Mouse (Mus musculus): ENCODE results near the gene Dyrk3.
"Not testable (repeated sequence)": the region's sequence is repeated elsewhere in the genome, so short reads cannot be mapped to it uniquely, and the experiment has no call there.

Gene Dyrk3

DNA sequence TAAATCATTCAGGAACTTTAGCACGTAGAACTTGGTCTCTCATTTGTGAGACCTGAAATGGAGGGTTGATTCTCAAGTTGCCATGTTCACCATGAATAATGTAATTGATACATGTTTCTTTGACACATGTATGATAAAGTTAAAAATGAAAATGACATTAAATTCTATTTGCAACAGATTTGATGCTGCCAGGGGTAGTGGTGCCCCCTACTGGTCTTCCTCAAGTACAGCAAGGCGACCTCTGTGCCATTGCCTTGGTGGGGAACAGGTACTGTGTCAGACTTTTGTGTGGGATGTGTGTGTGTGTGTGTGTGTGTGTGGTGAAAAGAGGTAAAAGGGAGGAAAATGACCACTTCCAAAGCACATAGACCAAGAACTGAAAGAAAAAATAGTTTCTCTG lies 17.3 kb upstream of the Dyrk3 start:
- DNase-seq (ENCODE audit: low read depth, low spot score): peak; percentile 22

DNA sequence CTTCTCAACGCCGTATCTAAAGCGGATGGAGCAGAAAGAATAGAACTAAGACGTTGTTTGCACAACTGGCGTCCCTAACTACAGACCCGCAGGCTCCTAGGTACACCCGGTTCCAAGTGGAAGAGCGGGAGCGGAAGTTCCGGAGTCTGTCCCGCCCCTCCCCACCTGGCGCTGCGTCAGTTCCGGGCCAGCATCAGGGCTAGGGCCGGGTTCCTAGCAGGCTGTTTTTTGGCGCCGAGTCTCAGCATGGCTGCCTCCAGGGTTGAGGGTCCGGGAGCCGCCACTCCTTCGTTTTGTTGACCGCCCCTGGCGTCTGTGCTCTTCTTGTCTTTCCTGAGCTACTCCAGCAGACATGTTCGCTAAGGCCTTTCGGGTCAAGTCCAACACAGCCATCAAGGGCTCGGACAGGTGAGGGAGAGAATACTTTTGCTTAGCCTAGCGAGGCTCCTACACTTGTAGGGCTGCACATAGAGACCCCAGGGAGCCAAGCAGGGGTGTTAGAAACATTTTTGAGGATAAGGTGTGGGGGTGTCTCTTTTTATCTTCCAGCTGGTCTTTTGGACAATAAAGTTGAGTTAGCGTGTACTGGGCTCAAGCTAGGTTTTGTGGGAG lies 15.0 kb upstream of the Dyrk3 start, which contains the start of gene Eif2d:
Gene Eif2d (plus strand): TSS at position 164 of the 612 bp plus-strand sequence.
- peak; percentile 69 for DNase-seq (ENCODE audit: low read depth, low spot score)

DNA sequence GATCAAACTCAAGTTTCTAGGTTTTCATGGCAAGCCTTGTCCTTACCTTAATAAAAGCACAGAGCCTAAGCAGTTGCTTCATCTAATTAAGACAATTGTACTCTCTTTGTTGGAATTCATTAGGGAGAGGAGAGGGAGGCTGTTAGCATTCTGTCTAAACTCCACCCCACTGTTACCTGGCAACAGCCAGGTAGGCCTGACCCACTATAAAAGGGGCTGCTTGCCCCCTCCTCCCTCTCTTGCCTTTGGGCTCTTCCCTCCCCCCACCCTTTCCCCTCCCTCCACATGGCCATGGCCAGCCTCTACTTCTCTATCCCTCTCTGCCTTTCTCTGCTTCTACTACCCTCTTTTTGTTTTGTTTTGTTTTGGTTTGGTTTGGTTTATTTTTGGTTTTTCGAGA lies 11.4 kb upstream of the Dyrk3 start:
- DNase-seq (ENCODE audit: low read depth, low spot score): no peak

DNA sequence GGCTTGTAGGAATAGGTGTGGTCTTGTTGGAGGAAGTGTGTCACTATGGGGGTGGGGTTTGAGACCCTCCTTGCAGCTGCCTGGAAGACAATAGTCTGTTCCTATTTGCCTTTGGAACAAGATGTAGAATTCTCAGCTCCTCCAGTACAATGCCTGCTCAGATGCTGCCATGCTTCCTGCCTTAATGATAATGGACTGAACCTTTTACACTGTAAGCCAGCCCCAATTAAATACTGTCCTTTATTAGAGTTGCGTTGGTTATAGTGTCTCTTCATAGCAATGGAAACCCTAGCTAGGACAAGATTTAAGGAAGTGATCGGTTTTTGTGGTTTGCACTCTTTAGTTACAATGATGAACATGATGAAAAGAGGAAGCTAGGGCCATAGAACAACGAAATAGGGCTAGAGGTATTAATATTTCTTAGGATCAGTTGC lies 8.1 kb upstream of the Dyrk3 start:
- DNase-seq (ENCODE audit: low read depth, low spot score): no peak

DNA sequence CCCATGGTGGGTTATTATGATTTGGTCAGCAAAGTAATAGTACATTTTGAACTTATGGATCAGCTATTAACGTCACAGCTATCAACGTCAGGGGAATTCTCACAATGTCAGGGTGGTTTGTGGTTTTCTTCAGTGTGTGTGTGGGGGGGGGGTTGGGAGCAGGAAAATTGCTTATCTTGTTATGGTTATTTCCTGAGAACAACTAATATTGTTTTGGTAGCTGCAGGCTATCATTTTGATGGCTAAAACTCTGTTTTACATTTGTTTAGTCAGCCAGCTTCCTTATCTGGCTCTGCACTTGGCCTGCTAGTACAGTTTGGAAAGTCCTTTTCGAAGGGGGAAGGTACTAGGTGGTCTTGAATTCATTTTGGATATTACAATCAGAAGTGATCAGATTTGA lies 7.1 kb upstream of the Dyrk3 start:
- DNase-seq (ENCODE audit: low read depth, low spot score): not testable (repeated sequence)

DNA sequence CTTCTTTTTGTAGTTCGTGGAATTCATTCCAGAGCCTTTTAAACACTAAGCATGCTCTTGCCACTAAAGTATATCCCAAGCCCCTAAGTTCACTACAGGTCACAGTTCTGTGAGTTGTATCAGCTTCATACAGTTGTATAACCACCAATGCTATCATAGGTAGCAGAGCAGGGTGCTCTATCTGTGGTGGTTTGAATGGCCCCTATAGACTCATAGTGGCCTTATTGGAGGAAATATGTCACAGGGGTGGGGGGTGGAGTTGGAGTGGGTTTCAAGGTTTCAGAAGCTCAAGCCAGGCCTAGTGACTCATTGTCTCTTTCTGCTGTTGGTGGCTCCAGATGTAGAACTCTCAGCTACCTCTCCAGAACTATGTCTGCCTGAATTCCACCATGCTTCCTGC lies 4.3 kb upstream of the Dyrk3 start:
- DNase-seq (ENCODE audit: low read depth, low spot score): no peak

DNA sequence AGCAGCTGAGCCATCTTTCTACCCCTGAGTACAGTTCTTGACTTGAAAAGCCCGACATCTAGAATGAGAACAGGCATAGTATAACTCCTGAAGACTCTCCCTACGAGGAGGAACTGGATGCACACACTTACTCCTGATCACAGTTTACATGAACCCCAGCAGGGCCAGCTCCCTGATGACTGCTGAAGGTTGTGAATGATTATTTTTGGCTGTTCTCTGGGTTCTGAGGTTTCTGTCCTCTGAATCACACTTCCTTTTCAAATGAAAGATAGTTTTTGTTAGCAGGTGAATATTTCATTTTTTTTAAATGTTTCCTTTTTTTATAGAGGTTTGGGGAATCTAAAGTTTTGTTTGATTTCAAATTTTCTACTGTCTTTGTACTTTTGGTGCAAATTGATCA lies 3.3 kb upstream of the Dyrk3 start:
- no peak for DNase-seq (ENCODE audit: low read depth, low spot score)

DNA sequence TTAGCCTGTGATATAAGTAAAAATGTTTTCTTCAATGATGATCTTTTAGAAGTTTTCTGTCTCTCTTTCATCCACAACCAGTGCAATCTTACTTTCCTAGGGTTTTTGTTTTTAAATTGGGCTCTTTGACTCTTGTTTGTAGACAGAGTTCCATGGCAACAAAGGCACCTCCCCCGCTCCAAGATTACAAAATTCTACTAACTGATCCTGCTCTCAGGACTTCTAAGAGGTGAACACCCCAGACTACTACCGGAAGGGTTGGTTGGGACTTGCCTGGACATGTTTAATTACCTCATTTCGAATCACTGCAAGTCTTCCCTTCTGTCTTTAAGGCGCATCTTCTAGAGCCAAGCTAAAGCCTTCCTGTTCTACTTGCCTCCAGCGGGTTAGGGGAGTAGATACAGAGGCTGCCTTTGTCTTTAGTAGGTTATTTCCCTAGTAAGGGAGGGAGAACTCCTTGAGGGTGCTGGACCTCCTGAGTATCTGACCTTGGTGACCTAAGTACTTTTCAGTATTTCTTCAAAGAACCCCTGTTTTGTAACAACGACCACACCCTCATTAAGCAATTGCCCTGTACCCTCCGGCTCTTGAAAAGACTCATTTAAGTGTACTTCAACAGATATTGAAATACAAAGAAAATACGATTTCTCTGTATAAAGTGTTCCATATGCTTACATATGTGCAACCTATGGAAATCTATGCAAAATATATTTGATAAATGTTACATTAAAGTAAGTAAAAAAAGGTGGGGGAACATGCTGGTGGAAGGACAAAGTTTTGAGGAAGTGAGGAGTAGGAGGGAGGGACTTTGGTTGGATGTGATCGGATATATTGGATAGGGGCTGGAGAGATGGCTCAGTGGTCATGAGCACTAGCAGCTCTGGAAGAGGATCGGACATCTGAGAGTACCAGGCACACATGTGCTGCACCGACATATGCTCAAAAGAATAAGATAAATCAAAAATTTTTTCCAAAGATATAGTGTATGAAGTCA lies 1.3 kb upstream of the Dyrk3 start:
- DNase-seq (ENCODE audit: low read depth, low spot score): no peak

DNA sequence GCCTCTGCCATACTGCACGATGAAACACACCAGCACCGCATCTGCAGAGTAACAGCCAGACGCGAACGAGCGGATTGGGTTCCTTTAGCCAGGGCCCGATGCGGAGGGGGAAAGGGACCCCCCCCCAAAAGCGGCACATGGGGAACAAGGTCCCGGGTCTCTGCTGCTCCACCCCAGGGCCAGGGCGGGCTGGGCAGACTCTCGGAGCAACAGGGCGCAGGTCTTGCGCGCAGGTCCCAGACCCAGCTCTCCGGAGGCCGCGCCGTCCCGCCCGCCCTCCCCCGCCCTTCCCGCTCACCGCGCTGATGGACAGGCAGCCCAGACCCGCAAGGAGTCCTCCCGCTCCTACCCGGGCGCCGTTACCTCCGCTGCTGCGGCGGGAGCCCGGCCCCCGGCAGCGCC lies 422 bp downstream of the Dyrk3 start:
- DNase-seq (ENCODE audit: low read depth, low spot score): no peak

DNA sequence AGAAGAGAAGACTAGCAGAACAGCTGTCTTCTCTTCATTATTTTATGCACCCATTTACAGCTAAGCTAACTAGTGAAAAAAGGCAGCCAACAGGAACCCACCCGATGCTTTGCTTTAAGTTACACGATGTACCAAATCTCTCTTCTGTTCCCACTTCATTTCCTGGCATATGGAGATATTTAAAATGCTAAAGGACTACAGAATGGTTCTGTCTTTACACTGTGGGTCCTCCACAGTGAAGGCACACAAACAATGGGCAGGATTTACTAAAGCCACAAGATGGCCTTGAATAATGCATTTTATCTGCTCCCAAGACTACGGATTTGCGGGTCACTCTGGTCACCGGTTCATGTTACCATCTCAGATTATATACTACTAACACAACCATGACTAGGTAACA lies 1.0 kb downstream of the Dyrk3 start:
- DNase-seq (ENCODE audit: low read depth, low spot score): no peak

DNA sequence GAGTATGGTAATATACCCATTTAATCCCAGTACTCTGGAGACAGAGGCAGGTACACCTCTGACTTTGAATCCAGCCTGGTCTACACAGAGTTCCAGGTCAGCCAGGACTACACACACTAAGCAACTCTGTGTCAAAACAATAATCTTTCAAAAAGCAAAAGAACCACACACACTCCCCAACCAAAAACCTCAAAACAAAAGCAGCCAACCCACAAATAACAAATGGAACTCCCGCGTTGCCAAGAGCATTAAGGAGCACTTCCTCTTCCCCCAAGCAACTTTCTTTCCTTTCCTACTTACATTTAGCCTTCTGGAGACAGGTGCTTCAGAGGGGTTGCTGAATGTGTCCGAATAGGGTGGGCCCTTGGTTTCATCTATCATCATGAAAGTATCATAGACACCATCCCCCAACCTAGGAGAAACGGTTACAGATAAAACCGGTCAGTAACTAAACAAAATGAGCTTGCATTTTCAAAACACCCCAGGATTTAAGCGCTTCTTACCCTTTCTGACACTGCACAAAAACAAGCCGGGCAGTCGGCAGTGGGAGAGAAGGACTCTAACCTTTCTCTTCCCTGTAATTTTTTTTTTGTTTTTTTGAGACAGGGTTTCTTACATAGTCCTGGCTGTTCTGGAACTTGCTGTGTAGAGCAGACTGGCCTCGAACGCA lies 2.0 kb downstream of the Dyrk3 start:
- no peak for DNase-seq (ENCODE audit: low read depth, low spot score)

DNA sequence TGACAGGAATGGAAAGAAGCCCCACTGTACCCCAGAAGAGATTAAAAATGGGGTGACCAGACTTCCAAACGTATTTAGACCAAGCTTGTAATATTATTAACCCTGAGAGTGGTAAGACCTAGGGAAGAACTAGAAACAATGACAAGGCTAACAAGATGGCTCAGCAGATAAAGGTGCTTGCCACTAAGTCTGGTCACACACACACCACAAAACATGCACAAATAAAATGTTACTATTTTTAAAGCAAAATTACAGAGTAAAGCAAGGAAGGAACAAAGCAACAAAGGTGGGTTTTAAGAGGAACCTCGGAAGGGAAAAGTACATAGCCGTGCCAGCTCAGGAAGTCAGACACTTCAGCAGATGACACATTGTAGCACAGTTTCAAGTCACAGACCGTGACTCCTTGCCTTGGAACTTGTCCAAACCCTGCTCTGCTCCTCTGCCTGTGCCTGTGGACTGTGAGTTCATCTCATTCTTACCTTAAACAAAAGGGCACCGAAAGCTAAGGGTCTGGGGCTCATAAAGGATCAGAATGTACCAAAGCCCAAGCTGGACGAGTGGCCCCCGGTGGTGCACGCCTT lies 3.1 kb downstream of the Dyrk3 start:
- no peak for DNase-seq (ENCODE audit: low read depth, low spot score)

DNA sequence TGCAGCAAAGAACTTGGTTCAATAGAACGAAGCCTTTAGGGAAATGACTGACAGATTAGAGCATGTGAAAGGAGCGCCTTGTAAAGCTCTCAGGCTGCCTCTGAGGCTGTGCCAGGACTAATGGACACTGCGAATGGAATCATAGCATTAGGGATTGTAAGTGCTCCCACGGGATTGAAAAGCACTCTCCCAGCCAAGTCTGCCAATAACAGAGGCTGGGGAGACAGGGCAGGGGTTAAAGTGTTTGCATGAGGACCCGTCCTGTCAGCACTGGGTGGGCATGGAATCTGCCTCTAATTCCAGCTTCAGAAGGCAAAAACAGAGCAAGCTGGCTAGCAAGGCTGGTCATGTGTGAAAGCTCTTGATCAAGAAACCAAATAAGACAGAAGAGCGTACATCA lies 3.9 kb downstream of the Dyrk3 start:
- DNase-seq (ENCODE audit: low read depth, low spot score): no peak

DNA sequence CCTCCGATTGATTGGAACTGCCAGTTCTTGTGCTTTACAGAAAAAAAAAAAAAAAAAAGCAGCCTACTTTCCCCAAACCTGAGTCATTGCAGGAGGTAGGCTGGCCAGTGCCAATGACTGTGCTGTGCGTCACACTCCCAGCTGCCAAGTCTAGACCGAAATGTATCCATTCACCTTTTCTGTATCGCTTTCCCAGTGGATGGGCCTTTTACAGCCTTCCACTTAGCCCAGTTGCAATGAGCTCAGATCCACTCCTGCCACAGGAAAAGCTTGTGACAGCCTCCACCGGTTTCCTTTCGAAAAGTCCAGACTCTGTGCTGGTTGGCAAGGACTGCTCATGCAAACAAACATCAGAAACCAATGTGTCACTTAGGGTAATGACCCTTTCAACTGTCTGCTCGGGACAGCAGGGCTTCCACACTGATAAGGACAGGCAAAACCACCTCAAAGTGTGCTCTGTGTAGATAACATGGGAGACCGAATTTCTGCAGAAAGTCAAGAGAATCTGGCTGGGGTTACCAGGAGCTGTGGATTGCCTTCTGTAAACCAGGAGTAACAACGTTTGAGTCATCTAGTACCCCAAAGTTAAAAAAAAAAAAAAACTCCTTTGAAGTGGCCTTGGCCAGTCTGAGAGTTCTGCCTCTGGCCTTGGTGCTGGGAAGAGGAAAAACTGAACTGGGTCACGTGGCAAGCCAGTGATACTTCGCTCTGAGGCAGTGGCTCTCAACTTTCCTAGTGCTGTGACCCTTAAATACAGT lies 12.0 kb downstream of the Dyrk3 start:
- DNase-seq (ENCODE audit: low read depth, low spot score): no peak

DNA sequence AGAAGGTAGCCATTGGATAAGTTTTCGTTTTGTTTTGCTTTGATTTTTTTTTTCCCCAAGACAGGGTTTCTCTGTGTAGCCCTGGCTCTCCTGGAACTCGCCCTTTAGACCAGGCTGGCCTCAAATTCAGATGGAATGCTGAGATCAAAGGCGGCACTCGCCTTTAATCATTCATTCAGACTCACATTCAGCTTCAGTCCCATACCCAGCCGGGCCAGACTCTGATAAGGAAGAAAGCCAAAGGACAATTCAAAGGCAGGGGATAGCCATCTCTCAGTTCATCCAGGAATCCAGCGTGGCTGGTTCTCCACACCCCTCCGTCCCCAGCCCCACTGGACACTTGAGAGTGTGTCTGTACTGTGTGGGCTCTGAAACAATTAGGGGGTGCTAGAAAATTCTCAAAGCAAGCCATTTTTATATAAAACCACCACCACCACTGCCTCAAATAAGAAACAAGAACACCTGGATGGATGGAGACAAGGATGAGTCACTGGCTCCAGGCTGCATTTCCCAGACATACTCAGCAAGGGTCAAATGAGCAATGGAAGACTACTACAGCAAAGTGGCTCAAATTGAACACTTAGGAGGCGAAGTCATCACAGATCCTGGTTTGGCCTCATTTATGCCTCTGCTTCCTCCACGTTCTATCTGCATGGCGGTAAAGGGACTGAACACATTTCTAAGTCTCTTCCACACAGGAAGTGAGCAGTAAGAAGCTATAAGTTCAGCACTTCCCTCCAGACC lies 14.4 kb downstream of the Dyrk3 start:
- no peak for DNase-seq (ENCODE audit: low read depth, low spot score)

DNA sequence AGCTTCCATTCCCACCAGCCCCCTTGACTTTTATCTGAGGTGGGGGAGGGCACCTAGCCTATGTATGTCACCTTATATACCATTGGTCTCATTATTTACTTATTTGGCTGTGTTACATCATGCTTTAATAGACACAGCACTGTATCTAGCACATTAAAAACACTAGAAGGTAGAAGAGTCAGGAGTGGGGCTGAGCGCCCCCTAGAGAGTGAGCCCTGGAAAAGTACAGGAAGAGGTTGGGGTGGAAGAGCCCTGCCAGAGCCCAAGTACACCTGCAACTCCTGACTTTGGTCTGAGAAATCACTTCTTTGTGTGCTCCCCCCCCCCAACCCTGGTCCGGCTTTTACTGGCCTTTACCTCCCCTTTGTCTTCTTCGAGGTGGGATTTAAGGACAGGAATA lies 16.2 kb downstream of the Dyrk3 start:
- DNase-seq (ENCODE audit: low read depth, low spot score): no peak

DNA sequence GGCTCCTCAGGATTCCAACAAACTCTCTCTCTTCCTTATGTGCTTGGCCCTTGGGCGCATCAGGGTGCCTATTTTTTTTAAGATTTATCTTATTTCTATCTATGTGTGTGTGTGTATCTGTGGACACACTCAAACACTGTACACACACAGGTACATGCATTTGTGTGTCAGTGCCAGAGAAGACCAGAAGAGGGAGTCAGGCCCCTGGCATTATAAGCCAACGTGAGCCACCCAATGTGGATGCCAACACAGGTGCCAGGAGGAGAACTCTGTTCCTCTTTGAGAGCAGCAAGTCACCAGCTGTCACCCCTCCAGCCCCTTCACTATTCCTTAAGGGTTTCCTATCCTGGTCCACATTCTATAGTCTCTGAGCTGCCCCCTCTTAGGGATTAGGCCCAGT lies 19.1 kb downstream of the Dyrk3 start:
- DNase-seq (ENCODE audit: low read depth, low spot score): no peak

DNA sequence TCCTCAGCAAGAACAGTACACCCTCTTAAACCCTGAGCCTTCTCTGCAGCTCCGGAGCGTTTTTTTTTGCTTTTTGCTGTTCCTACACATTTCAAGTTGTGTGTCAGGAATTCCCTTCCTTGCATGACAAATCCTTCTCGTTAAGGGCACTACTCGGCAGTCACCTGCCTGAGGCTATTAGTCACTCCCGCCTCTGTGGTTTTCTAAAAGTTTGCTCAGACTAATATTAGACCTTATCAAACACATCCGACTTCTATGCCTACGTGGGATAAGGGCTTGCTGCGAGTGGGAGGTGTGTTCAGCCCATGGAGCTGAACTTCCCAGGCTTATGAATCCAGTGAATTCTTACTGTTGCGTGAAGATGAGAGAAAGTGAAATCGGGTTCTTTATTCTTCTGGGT lies 19.6 kb downstream of the Dyrk3 start:
- DNase-seq (ENCODE audit: low read depth, low spot score): no peak

DNA sequence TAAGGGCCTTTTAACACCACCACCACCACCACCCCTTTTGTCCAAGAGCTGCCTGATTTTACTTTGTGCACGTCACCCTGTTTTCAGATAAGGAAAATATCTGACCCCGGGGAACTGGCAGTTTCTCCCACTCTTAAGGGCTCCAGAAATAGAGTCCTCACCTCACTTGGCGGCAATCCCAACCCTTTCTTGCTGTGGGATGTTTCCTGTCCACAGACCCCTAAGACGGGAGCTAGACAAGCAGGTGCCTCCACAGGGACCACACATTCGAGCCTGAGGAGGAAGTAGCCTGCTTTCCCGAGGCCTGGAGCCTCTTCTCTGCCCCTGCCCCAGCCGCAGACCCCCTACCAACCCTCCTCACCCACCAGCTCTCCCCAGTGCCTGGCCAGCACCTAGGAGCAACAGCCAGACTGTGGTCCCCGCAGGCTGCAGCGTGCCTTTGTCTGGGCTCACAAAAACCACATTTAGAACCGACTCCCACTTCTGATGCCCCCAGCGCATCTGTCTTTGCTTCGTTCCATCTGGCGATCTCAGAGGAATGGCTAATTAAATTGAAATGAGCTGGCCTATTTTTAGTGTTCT lies 21.6 kb downstream of the Dyrk3 start:
- no peak for DNase-seq (ENCODE audit: low read depth, low spot score)

DNA sequence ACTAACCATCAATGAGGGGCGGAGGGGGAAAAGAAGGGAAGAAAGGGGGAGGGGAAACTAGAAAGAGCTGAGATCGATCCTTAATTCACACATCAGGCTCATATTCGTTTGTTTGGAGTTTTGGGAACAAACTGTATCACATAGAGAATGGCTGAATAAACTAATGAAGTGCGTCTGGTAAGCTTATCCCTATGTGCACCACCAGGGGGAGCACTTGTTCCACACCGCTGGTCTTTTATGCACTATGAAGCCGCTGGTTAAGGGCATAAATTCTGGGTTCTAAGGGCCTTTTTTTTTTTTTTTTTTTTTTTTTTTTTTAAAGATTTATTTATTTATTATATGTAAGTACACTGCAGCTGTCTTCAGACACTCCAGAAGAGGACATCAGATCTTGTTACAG lies 22.2 kb downstream of the Dyrk3 start:
- no peak for DNase-seq (ENCODE audit: low read depth, low spot score)

Measured in retina, adult 2 months (tissue).